Mouse (Mus musculus) liver, embryonic 14.5 days (tissue): Measurements from ENCODE around the gene F2rl1. TPM values are rescaled to one million over a fixed set of nuclear protein-coding genes. Genes with fewer than 3 reads are reported as not detected.

Source experiments
- ATAC-seq: fragments of 200-750 bp; cut with Nextera tagmentation; 2 replicates; pipeline ENCODE4 v1.8.0; 2017; ENCODE audit warnings: moderate number of reproducible peaks, mild to moderate bottlenecking, moderate library complexity; ENCODE audit not compliant: insufficient read depth
- DNase-seq, 3 experiments: peaks; one replicate each; pipeline ENCODE4 v3.0.0-alpha.2; 2012 to 2013; ENCODE audit warnings: low read depth in 3 of 3, low spot score in 3 of 3
- H3K27ac ChIP-seq: fragments of 300-500 bp; sonication (generic); 2 replicates; pipeline ENCODE4 v1.5.1; 2014; ENCODE audit warnings: moderate library complexity, mild to moderate bottlenecking, control low read depth, inconsistent platforms
- H3K27me3 ChIP-seq: fragments of 300-500 bp; sonication (generic); 2 replicates; pipeline ENCODE4 v1.6.1; 2014; ENCODE audit warnings: mild to moderate bottlenecking, low read length, moderate library complexity; ENCODE audit not compliant: control insufficient read depth, insufficient read depth
- H3K36me3 ChIP-seq: fragments of 300-500 bp; sonication (generic); replicated peaks from 2 replicates; pipeline ENCODE4 v1.6.1; 2014; ENCODE audit warnings: low read depth; ENCODE audit not compliant: control insufficient read depth, insufficient read depth
- H3K4me1 ChIP-seq, 2 experiments: fragments of 200-500 bp in 1 of 2; fragments of 300-500 bp in 1 of 2; sonication (generic) in 1 of 2; replicated peaks; 2 replicates each; pipeline ENCODE4 v1.6.1; 2012 to 2014; ENCODE audit warnings: antibody characterized with exemption in 1 of 2, inconsistent platforms in 1 of 2, low read length in 1 of 2; ENCODE audit not compliant: control insufficient read depth in 2 of 2, insufficient read depth in 2 of 2
- H3K4me2 ChIP-seq: fragments of 300-500 bp; sonication (generic); 2 replicates; pipeline ENCODE4 v1.6.1; 2014; ENCODE audit warnings: low read depth, mild to moderate bottlenecking, control low read depth, moderate library complexity
- H3K4me3 ChIP-seq, 2 experiments: fragments of 200-500 bp in 1 of 2; fragments of 300-500 bp in 1 of 2; sonication (generic) in 1 of 2; 2 replicates each; pipeline ENCODE4 v1.5.1; 2012 to 2014; ENCODE audit warnings: low read depth in 2 of 2, low read length in 2 of 2, mild to moderate bottlenecking in 2 of 2, control low read depth in 1 of 2, inconsistent platforms in 1 of 2, moderate library complexity in 1 of 2; ENCODE audit not compliant: insufficient read depth in 1 of 2
- H3K9ac ChIP-seq: fragments of 300-500 bp; sonication (generic); replicated peaks from 2 replicates; pipeline ENCODE4 v1.6.1; 2014; ENCODE audit warnings: mild to moderate bottlenecking, control low read depth, moderate library complexity
- H3K9me3 ChIP-seq: fragments of 300-500 bp; sonication (generic); 2 replicates; pipeline ENCODE4 v1.6.1; 2016; ENCODE audit warnings: low read length, mixed read lengths; ENCODE audit not compliant: control insufficient read depth
- CTCF ChIP-seq: IDR thresholded peaks from 2 replicates; pipeline ENCODE4 v1.5.1; 2016; ENCODE audit warnings: antibody characterized with exemption, low read depth, control low read depth
- EP300 ChIP-seq: IDR thresholded peaks from 2 replicates; pipeline ENCODE4 v1.6.1; 2016; ENCODE audit warnings: antibody characterized with exemption, low read depth
- WGBS: fragments of 180-500 bp; shearing (Covaris S2); extraction: QIAGEN DNeasy Blood & Tissue Kit; methylation state at CpG from one replicate; pipeline ENCODE4 v1.1.7; 2014; ENCODE audit not compliant: insufficient replicate concordance; 5-methylcytosine and 5-hydroxymethylcytosine counted together
- polyA plus RNA-seq, 2 experiments: library from polyadenylated mRNA; depleted of rRNA in 1 of 2; stranded (reverse) in 1 of 2; unstranded in 1 of 2; fragments of >200 nt; fragmentation: Nextera tagmentation in 1 of 2; extraction: Ambion mirVana in 1 of 2; gene quantifications; 2 replicates each; pipeline versions ENCODE4 v1.2.1 to v1.2.3; 2012 to 2014

F2rl1 gene
- polyA plus RNA-seq, 2 experiments: 0.30 to 0.71 TPM

GRCm38 (mm10) chr13:95524424-95524673, 678 bp downstream of the F2rl1 start:
- TF ChIP-seq EP300 (no peak), CTCF (no peak)
- H3K9ac ChIP-seq: no peak overlapping the region
- no peak overlapping the region for H3K27ac ChIP-seq
- H3K9me3 ChIP-seq: no peaks in the 10 kb centered on the region
- no peaks in the 10 kb centered on the region for H3K4me1 ChIP-seq
- ATAC-seq (no peak), DNase-seq (no peak)
- peaks cover 58% of the 10 kb centered on the region for H3K27me3 ChIP-seq
- 2% methylated on average over 13 of the region's 13 CpGs for WGBS
- H3K36me3 ChIP-seq: no peaks in the 10 kb centered on the region
- H3K4me3 ChIP-seq: peak overlapping the region; percentile 12 to 46
- H3K4me2 ChIP-seq: peak overlapping the region; percentile 65

GRCm38 (mm10) chr13:95523659-95524423, 1.2 kb downstream of the F2rl1 start:
- Histone ChIP-seq H3K9ac (no peak overlapping the region), H3K4me2 (peak overlapping the region; percentile 65), H3K27me3 (peaks cover 58% of the 10 kb centered on the region), H3K4me1 (no peaks in the 10 kb centered on the region), H3K27ac (no peak overlapping the region), H3K9me3 (no peaks in the 10 kb centered on the region), H3K36me3 (no peaks in the 10 kb centered on the region), H3K4me3 (peak overlapping the region; percentile 12 to 46)
- DNase-seq: no peak
- no peak for ATAC-seq
- TF ChIP-seq EP300: no peak
- TF ChIP-seq CTCF: no peak
- 3% methylated on average over 29 of the region's 29 CpGs for WGBS

GRCm38 (mm10) chr13:95522176-95522575, 2.9 kb downstream of the F2rl1 start:
- DNase-seq (no peak), ATAC-seq (no peak)
- TF ChIP-seq EP300 (no peak), CTCF (no peak)
- Histone ChIP-seq H3K36me3 (no peaks in the 10 kb centered on the region), H3K9me3 (no peaks in the 10 kb centered on the region), H3K27ac (no peak overlapping the region), H3K27me3 (peaks cover 48% of the 10 kb centered on the region), H3K4me2 (no peak overlapping the region), H3K4me3 (no peak overlapping the region), H3K4me1 (no peaks in the 10 kb centered on the region), H3K9ac (no peak overlapping the region)
- WGBS: 68% methylated on average over 10 of the region's 10 CpGs

GRCm38 (mm10) chr13:95521029-95521428, 4.0 kb downstream of the F2rl1 start:
- no peak overlapping the region for H3K9ac ChIP-seq
- DNase-seq: no peak
- H3K4me3 ChIP-seq: no peak overlapping the region
- no peak overlapping the region for H3K4me2 ChIP-seq
- H3K27ac ChIP-seq: no peak overlapping the region
- no peaks in the 10 kb centered on the region for H3K9me3 ChIP-seq
- peaks cover 36% of the 10 kb centered on the region for H3K27me3 ChIP-seq
- H3K4me1 ChIP-seq: no peaks in the 10 kb centered on the region
- 45% methylated on average over 6 of the region's 6 CpGs for WGBS
- ATAC-seq: no peak
- no peaks in the 10 kb centered on the region for H3K36me3 ChIP-seq
- no peak for TF ChIP-seq CTCF
- TF ChIP-seq EP300: no peak

GRCm38 (mm10) chr13:95514756-95515155, 10.3 kb downstream of the F2rl1 start:
- ATAC-seq (no peak), DNase-seq (no peak)
- H3K4me1 ChIP-seq: no peaks in the 10 kb centered on the region
- H3K4me2 ChIP-seq: no peak overlapping the region
- no peak for TF ChIP-seq CTCF
- TF ChIP-seq EP300: no peak
- H3K4me3 ChIP-seq: no peak overlapping the region
- H3K27ac ChIP-seq: no peak overlapping the region
- WGBS: 53% methylated on average over 4 of the region's 4 CpGs
- no peaks in the 10 kb centered on the region for H3K27me3 ChIP-seq
- no peaks in the 10 kb centered on the region for H3K36me3 ChIP-seq
- H3K9ac ChIP-seq: no peak overlapping the region
- H3K9me3 ChIP-seq: no peaks in the 10 kb centered on the region
